Mouse (Mus musculus) embryonic fibroblast, embryonic 13.5 days (primary cell): ENCODE data around the gene Dnajb5.

Experiments used
- CTCF ChIP-seq: IDR thresholded peaks from 2 replicates; pipeline ENCODE4 v1.5.1; 2011; ENCODE audit warnings: mild to moderate bottlenecking, control low read depth, low read length, moderate library complexity, borderline replicate concordance; ENCODE audit not compliant: insufficient read depth
- POLR2A ChIP-seq: IDR thresholded peaks from 2 replicates; pipeline ENCODE4 v1.6.1; 2011; ENCODE audit warnings: low read depth, mild to moderate bottlenecking, control low read depth, low read length, moderate library complexity

DNA sequence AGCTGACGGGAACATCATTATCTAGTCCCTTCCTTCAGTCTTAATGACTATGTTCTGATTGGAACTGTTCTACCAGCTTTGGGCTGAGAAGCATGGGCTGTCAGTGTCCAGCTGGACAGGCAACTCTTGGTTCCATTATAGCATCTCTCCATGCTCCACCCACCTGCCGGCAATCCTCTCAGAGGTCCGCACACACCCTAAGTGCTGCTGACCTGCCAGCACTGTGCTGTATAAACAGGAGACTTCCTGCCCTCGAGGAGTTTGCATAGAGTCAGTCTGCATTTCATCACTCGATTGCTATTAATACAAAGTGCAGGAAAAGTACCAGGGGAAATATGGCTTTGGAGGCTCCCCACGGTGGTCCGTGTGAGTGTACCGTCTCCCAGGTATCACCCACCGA is 28.9 kb upstream of the Dnajb5 start:
- TF ChIP-seq CTCF: no peak
- TF ChIP-seq POLR2A: no peak
